Mouse (Mus musculus): ENCODE results near the gene Psmb5. TPM values are rescaled to one million over a fixed set of nuclear protein-coding genes. Genes with fewer than 3 reads are reported as not detected.

The Psmb5 gene
- polyA plus RNA-seq, 1 experiment from 2014 or later = 462 TPM

DNA sequence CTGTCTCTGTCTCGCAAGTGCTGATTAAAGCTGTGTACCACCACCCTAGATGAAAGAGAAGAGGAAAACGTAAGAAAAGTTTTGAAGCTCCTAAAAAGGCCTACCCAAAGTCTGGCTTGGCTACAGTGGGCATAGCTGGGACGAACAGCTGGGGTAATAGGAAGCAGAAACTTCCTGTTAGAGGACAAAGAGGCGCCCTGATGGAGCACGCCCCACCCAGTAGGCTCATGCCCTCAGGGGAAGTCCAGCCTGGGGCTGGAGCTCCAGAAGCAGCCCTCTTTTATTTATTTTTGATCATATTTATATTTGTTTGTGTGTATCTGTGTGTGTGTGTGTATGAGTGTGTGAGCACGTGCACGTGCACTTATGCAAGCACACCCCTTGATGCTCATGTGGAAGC, 38.2 kb downstream of the Psmb5 start:
- H3K4me2 ChIP-seq = no peak overlapping the region
- H3K27ac ChIP-seq = no peak overlapping the region
- H3K9me3 ChIP-seq (replicated peaks) = no peaks in the 10 kb centered on the region
- no peak for ATAC-seq
- peaks cover 6% of the 10 kb centered on the region for H3K27me3 ChIP-seq
- no peak overlapping the region for H3K4me3 ChIP-seq
- H3K4me1 ChIP-seq = peaks cover 36% of the 10 kb centered on the region
- H3K36me3 ChIP-seq (ENCODE audit: poor library complexity, severe bottlenecking) = peaks cover 15% of the 10 kb centered on the region
- H3K9ac ChIP-seq = 0 out of 2 replicates have a peak overlapping the region, but pooled peaks have one; percentile 5
- WGBS = 91% methylated on average over 7 of the region's 7 CpGs

DNA sequence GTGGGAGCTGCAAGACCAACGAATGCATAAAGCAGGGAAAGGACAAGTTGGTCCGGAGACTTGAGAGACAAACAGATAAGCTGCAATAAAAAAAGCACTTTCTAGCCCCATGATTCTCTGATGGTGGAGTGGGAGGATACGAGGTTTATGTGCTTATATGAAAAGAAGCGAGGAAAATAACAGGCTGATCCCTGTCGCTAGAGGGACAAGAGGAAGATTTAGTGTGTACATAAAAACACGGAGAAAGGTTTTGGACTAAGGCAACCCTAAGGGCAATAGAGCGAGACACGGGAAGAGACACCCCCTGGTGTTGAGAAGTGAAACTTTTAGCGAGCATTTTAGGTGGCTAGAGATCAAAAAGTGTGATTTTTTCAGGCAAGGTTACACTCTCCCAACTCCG, 39.8 kb downstream of the Psmb5 start:
- H3K9me3 ChIP-seq (replicated peaks) = no peaks in the 10 kb centered on the region
- H3K36me3 ChIP-seq (ENCODE audit: poor library complexity, severe bottlenecking) = peaks cover 6% of the 10 kb centered on the region
- H3K4me2 ChIP-seq = peak overlapping the region; percentile 79
- peak overlapping the region; percentile 78 for H3K27ac ChIP-seq
- peaks cover 10% of the 10 kb centered on the region for H3K27me3 ChIP-seq
- 3% methylated on average over 10 of the region's 10 CpGs for WGBS
- H3K4me1 ChIP-seq = peaks cover 52% of the 10 kb centered on the region
- H3K9ac ChIP-seq = peak overlapping the region; percentile 91
- ATAC-seq = peak; percentile 25; the same call in 1 of the 2 replicates
- peak overlapping the region; percentile 67 for H3K4me3 ChIP-seq

DNA sequence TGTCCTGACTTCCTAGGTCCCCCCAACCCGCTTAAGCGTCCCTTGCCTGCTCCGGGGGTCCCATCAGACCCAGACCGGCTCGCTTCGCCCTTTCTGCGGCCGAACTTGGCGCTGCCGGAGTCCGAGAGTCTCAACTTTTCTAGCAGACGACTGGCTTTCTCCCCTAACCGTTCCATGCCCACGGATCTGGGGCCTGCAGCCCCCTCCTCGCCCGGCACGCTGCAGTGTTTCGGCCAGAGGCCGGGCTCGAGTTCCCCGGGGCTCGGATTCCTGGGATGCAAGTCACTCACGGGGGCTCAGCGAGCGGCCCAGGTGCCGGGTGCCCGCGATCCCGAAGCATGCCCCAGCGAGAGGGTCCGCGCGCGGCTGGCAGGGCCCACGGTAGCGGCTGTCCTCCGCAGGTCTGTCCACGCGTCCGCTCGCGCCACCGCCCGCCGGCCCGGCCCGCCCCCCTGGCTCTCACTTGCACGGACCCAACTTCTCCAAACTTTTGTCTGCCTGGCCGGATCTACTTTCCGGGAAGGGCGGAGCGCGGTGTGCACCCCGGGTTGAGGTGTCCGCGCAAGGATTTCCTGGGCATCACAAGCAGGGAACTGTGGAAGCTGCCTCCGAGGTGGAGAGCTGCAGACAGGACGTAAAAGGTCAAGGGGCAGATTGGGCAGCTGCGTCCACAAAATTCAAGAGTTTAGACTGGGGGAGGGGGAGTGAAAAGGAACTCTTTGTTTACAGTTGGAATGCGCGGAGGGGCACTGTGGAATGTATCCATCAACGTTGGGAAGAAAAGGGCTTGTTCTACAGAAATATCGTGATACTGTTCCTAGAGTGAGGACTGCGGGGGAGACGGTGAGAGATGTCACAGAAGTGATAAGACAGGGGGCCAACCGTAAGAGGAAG, 40.5 kb downstream of the Psmb5 start, which contains the start of gene Ajuba:
Gene Ajuba, minus strand, starts transcription at position 470 of the 894 bp plus-strand sequence.
- Histone ChIP-seq H3K9ac (peak within 1 kb of the TSS; percentile 91), H3K4me1 (peaks cover 59% of the 10 kb centered on the region), H3K4me2 (peak within 1 kb of the TSS; percentile 79), H3K4me3 (peak within 1 kb of the TSS; percentile 67), H3K36me3 (ENCODE audit: poor library complexity, severe bottlenecking) (no peaks in the 10 kb centered on the region), H3K27ac (peak within 1 kb of the TSS; percentile 78), H3K9me3 (replicated peaks) (no peaks in the 10 kb centered on the region), H3K27me3 (peaks cover 10% of the 10 kb centered on the region)
- ATAC-seq = peak; percentile 66
- under 1% methylated on average over 66 of the region's 66 CpGs for WGBS

DNA sequence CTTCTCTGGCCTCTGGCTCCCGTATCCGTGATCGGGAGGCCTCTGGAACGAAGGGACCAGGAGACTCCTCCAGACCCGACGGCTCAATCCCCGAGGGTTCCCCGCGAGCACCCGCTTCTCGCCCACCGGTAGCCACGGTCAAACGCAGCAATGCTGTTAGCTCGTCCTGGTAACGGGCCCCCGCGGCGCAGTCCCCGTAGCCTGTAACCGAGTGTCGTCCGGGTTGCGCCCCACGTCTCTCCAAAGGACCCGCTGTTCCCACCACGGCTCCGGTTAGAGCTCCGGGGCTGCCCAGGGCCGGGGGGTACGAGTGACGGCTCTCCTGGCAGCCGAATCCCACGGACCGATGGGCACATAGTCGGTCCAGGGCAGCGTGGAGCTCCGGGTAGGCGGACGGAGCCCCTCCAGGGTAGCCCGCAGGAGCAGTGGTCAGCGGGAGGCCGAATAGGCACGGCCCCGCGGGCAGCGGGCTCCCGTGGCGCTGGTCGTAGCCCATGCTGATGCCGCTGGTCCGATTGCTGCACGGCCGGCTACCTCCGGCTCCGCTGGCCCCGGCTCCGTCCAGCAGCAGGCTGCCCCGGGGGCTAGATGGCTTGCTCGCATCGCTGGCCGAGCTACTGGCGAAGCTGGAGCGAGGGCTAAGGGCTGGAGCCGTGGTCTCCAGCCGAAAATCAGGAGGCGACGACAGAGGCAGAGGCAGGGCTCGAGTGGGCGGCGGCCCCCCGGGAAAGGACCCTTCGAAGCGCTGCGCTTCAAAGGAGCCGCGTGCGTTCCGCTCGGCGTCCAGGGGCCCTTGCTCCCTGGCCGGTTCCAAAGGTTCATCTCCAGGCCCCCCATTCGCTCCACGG, 41.4 kb downstream of the Psmb5 start:
- peak overlapping the region; percentile 78 for H3K27ac ChIP-seq
- peak overlapping the region; percentile 67 for H3K4me3 ChIP-seq
- H3K36me3 ChIP-seq (ENCODE audit: poor library complexity, severe bottlenecking) = peaks cover 5% of the 10 kb centered on the region
- WGBS = under 1% methylated on average over 83 of the region's 84 CpGs
- H3K27me3 ChIP-seq = peaks cover 10% of the 10 kb centered on the region
- H3K9me3 ChIP-seq (replicated peaks) = no peaks in the 10 kb centered on the region
- peaks cover 68% of the 10 kb centered on the region for H3K4me1 ChIP-seq
- peak overlapping the region; percentile 91 for H3K9ac ChIP-seq
- ATAC-seq = no peak
- peak overlapping the region; percentile 79 for H3K4me2 ChIP-seq

DNA sequence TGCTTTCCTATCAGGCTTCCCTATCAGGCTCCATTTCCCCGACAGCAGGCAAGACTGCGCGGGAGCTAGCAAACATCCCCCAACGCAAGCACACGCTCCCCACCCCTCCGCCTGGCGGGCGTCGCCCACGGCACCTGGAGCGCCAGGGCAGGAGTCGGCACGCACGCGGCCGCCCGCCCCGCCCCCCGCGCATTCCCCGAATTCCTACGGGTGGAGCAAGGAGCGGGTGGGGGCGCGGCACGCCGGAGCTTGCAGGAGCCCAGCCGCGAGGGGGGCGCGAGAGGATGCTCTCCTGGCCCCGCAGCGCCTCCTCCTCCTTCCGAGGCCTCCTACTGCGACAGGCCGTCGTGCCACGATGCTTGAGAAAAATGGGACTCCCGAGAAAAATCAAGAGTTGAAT, 42.2 kb downstream of the Psmb5 start:
- Histone ChIP-seq H3K27me3 (peaks cover 10% of the 10 kb centered on the region), H3K27ac (no peak overlapping the region), H3K9ac (peak overlapping the region; percentile 91), H3K4me2 (peak overlapping the region; percentile 79), H3K9me3 (replicated peaks) (no peaks in the 10 kb centered on the region), H3K4me1 (peaks cover 68% of the 10 kb centered on the region), H3K36me3 (ENCODE audit: poor library complexity, severe bottlenecking) (peaks cover 11% of the 10 kb centered on the region), H3K4me3 (peak overlapping the region; percentile 67)
- 0 out of 2 replicates have a peak, but pooled peaks have one; percentile 1 for ATAC-seq
- 0% methylated on average over 23 of the region's 39 CpGs for WGBS

DNA sequence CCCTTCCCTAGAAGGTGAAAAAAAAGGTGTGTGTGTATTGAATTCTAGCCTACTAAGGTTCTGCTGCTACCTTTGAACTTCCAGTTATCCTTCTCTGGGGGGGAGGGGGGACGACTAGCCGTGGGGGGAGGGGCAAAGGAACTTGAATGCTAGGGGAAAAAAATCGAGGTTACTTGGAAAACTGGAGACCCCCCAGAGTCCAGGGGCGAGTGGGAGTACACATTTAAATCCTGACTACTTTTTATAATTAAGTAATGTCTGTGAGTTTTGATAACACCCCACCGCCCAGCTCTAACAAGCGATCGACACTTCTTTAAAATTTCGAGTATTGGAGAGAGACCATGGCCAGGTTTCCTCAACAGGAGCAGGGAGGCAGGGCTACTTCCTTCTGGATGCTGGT, 42.8 kb downstream of the Psmb5 start:
- WGBS = under 1% methylated on average over 8 of the region's 8 CpGs
- H3K9ac ChIP-seq = peak overlapping the region; percentile 91
- H3K27me3 ChIP-seq = peaks cover 10% of the 10 kb centered on the region
- peaks cover 16% of the 10 kb centered on the region for H3K36me3 ChIP-seq (ENCODE audit: poor library complexity, severe bottlenecking)
- H3K4me2 ChIP-seq = peak overlapping the region; percentile 79
- no peaks in the 10 kb centered on the region for H3K9me3 ChIP-seq (replicated peaks)
- peak overlapping the region; percentile 70; the same call in 1 of the 2 replicates for H3K27ac ChIP-seq
- H3K4me3 ChIP-seq = peak overlapping the region; percentile 67
- H3K4me1 ChIP-seq = peaks cover 71% of the 10 kb centered on the region
- ATAC-seq = no peak

DNA sequence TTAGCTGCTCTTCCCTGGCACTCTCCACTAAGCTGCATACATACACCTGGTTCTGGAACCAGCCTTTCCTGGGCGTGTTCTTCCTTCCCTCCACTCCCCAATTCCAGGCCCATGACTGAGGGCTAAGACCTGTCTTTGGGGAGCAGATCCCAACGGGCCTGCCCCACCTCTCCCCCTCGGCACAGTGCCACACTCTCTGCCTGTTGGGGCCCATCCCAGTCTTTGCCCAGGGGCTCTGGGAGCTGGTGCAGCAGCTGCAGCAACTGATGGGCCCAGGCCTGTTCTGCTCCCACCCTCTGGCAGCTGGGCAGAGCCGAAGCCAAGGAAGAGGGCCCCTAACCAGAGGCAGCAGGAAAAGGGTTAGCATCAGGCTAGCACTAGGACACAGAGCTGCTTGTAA, 43.6 kb downstream of the Psmb5 start:
- Histone ChIP-seq H3K27me3 (peaks cover 10% of the 10 kb centered on the region), H3K4me2 (peak overlapping the region; percentile 79), H3K27ac (peak overlapping the region; percentile 70), H3K9me3 (replicated peaks) (no peaks in the 10 kb centered on the region), H3K9ac (peak overlapping the region; percentile 91), H3K4me1 (peaks cover 79% of the 10 kb centered on the region), H3K36me3 (ENCODE audit: poor library complexity, severe bottlenecking) (peaks cover 23% of the 10 kb centered on the region), H3K4me3 (peak overlapping the region; percentile 67)
- 6% methylated on average over 4 of the region's 4 CpGs for WGBS
- ATAC-seq = peak; percentile 6; the same call in 1 of the 2 replicates

DNA sequence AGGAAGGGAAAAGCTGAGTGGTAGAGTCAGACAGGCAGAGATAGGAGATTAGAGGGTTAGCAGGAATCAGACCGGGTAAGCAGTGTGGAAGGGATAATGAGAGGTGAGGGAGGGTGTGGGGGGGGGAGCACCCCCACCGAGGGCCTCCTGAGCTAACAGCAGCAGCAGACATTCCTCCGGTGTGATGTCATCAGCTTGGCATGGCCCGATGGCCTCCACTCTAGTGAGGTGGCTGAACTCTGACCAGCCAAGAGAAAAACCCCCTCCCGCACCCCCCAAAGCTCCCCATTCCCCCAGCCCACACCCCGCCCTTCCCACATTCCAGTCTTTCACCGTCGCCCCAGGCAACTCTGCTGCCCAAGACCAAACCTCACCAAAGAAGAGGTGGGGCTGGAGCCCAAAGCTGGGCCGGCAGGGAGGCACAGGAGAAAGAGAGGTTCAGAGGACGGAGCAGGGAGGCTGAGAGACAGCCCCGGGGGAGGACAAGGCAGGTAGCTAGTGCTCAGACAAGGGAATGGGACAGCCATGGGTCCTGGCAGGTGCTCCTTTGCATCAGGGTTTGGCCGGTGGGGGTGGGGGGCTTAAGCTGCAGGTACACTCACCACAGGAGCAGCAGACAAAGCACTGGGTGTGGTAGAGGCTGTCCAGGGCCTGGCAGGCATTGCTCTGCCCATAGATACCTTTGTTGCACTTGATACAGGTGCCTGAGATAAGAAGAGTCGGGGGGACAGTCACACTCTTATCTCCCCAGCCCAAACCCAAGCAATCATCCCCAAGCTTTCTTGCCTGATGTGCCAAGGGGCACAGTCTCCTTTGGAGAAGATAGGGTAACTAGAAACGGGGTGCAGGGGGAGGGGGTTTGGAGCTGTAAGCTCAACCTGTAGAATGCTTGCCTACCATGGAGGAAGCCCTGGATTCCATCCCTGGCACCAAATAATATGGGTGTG, 44.8 kb downstream of the Psmb5 start:
- WGBS = 2% methylated on average over 14 of the region's 14 CpGs
- ATAC-seq = peak; percentile 50
- peak overlapping the region; percentile 91 for H3K9ac ChIP-seq
- peaks cover 74% of the 10 kb centered on the region for H3K4me1 ChIP-seq
- H3K27ac ChIP-seq = peak overlapping the region; percentile 81
- H3K9me3 ChIP-seq (replicated peaks) = no peaks in the 10 kb centered on the region
- H3K27me3 ChIP-seq = peaks cover 10% of the 10 kb centered on the region
- H3K4me2 ChIP-seq = peak overlapping the region; percentile 79
- H3K36me3 ChIP-seq (ENCODE audit: poor library complexity, severe bottlenecking) = peaks cover 33% of the 10 kb centered on the region
- peak overlapping the region; percentile 67 for H3K4me3 ChIP-seq

DNA sequence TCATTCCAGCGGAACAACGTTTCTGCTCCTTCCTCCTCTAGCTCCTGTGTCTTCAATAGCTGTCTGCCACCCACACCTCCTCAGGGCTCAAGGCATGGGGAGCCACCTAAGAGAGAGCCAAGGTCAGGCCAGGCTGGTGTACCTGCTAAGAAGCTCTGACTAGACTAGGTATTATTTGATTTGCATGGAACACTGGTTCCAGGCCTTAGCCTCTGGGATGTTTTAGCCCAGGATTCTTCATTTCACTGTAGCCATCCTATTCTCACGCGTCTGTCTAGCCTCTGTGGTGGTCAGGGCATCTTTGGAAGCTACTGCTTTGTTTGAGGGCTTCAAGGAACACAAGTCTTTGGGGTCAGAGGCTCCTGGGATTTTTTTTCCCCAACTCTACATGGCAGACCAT, 45.7 kb downstream of the Psmb5 start:
- H3K4me2 ChIP-seq = peak overlapping the region; percentile 79
- H3K9me3 ChIP-seq (replicated peaks) = no peaks in the 10 kb centered on the region
- peak overlapping the region; percentile 67 for H3K4me3 ChIP-seq
- no peak for ATAC-seq
- H3K9ac ChIP-seq = peak overlapping the region; percentile 57
- H3K27me3 ChIP-seq = peaks cover 7% of the 10 kb centered on the region
- peaks cover 67% of the 10 kb centered on the region for H3K4me1 ChIP-seq
- peaks cover 41% of the 10 kb centered on the region for H3K36me3 ChIP-seq (ENCODE audit: poor library complexity, severe bottlenecking)
- H3K27ac ChIP-seq = peak overlapping the region; percentile 81
- WGBS = 29% methylated on average over 4 of the region's 4 CpGs

DNA sequence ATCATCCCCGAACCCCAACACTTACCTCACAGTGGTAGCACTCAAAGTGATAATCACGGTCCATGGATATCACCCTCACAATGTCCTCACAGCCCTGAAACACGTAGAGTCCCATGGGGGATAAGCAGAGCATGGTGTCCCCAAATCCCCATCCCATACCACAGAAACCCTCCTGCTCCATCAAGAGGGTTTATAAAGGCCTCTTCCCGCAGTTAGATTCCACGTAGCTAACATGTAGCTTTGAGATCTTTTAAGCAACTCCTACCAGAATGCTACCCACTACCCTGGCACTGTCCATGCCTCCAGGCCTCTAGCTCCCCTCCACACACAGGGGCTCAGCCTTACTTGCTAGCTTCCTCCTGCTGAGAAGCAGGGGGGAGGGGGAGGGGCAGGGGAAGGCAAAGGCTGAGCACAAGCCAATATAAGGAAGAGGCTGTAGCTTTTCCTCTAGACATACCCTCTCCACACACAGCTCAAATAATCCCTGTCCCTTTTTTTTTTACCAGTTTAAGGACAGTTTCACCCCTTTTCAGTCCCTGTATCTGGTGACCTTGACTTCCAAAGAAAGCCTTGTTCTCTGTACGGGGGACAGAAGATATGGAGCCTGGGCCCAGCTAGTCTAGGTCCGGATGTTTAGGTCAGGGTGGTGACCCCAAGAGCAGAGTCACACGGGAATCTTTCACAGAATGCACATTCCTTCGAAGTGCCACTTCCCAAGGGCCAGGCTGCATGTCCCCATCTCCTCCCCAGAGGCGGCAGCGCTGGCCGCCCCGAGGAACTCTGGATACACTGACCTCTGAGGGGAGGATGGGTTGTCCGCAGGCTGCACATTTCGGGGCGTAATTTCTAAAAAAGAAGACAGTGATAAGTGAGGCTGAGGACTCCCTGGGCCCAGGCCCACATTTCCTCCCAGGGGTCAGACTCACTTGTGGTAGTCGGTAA, 48.1 kb downstream of the Psmb5 start:
- Histone ChIP-seq H3K27ac (0 out of 2 replicates have a peak overlapping the region, but pooled peaks have one; percentile 44), H3K4me3 (no peak overlapping the region), H3K36me3 (ENCODE audit: poor library complexity, severe bottlenecking) (peaks cover 43% of the 10 kb centered on the region), H3K4me2 (no peak overlapping the region), H3K9ac (0 out of 2 replicates have a peak overlapping the region, but pooled peaks have one; percentile 16), H3K9me3 (replicated peaks) (no peaks in the 10 kb centered on the region), H3K27me3 (0 out of 2 replicates have a peak, but pooled peaks cover 4% of the 10 kb centered on the region), H3K4me1 (peaks cover 45% of the 10 kb centered on the region)
- no peak for ATAC-seq
- 65% methylated on average over 17 of the region's 17 CpGs for WGBS
